Mouse (Mus musculus) heart, adult 8-10 months (tissue): ENCODE data around the gene Prrx2. TPM values are rescaled to one million over a fixed set of nuclear protein-coding genes. Genes with fewer than 3 reads are reported as not detected.

Source experiments
- DNase-seq: peaks from one replicate; pipeline ENCODE4 v3.0.0; 2022; ENCODE audit warnings: low spot score
- total RNA-seq, 4 experiments: library from RNA; stranded (reverse); gene quantifications; 2 replicates each; pipeline ENCODE4 v1.2.4; 2022

Prrx2 gene
- total RNA-seq, 4 experiments from 2014 or later = 0.28 to 1.00 (median 0.73) TPM

- no peak for DNase-seq
These were observed 36.1 kb downstream of the Prrx2 start for GRCm38 (mm10) chr2:30870863-30871262.

GRCm38 (mm10) chr2:30872669-30873068 lies 37.9 kb downstream of the Prrx2 start:
- no peak for DNase-seq

GRCm38 (mm10) chr2:30874445-30874844 lies 39.7 kb downstream of the Prrx2 start:
- no peak for DNase-seq

- DNase-seq = no peak
These were observed 40.3 kb downstream of the Prrx2 start for GRCm38 (mm10) chr2:30875096-30875495.

- DNase-seq = peak; percentile 11
These were observed 41.1 kb downstream of the Prrx2 start for GRCm38 (mm10) chr2:30875621-30876432.

- no peak for DNase-seq
These were observed 44.7 kb downstream of the Prrx2 start for GRCm38 (mm10) chr2:30879481-30879880.

- no peak for DNase-seq
These were observed 46.4 kb downstream of the Prrx2 start for GRCm38 (mm10) chr2:30881215-30881614.

GRCm38 (mm10) chr2:30884852-30885373 lies 50.1 kb downstream of the Prrx2 start:
- no peak for DNase-seq

GRCm38 (mm10) chr2:30885453-30886163 lies 50.8 kb downstream of the Prrx2 start:
- DNase-seq = no peak

- DNase-seq = peak; percentile 39
These were observed 56.2 kb downstream of the Prrx2 start for GRCm38 (mm10) chr2:30891002-30891401.

- no peak for DNase-seq
These were observed 58.6 kb downstream of the Prrx2 start for GRCm38 (mm10) chr2:30893399-30893798.

- no peak for DNase-seq
These were observed 59.2 kb downstream of the Prrx2 start for GRCm38 (mm10) chr2:30893946-30894345.

GRCm38 (mm10) chr2:30897291-30897690 lies 62.5 kb downstream of the Prrx2 start:
- DNase-seq = no peak

- no peak for DNase-seq
These were observed 64.8 kb downstream of the Prrx2 start for GRCm38 (mm10) chr2:30899397-30900069.

GRCm38 (mm10) chr2:30901646-30902160 lies 66.9 kb downstream of the Prrx2 start:
- no peak for DNase-seq

GRCm38 (mm10) chr2:30902256-30902655 lies 67.5 kb downstream of the Prrx2 start:
- DNase-seq = no peak

GRCm38 (mm10) chr2:30902726-30903722 lies 68.3 kb downstream of the Prrx2 start:
- no peak for DNase-seq

GRCm38 (mm10) chr2:30904231-30904630 lies 69.5 kb downstream of the Prrx2 start:
- no peak for DNase-seq

GRCm38 (mm10) chr2:30904991-30905390 lies 70.2 kb downstream of the Prrx2 start:
- DNase-seq = no peak

- DNase-seq = no peak
These were observed 71.1 kb downstream of the Prrx2 start for GRCm38 (mm10) chr2:30905906-30906305.

GRCm38 (mm10) chr2:30906641-30907040 lies 71.9 kb downstream of the Prrx2 start:
- DNase-seq = no peak
